Mouse (Mus musculus): ENCODE measurements around the gene Lao1.

Gene Lao1

DNA sequence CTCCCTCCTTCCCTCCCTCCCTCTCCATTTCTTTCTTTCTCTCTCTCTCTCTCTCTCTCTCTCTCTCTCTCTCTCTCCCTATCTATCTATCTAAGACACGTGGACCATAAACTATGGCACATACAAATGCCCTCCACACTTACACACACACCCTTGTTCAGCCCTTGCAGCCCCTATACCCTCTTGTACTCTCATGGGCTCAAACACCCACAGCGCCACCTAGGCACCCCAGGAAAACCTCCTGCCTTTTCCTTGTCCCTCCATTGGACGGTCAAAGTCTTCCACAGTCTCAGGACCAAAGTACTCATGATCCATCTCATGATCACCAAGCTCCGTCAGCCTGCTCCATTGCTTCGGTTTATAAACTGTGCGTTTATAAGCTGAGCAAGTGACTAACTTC, 54.2 kb downstream of the Lao1 start:
- no peak for DNase-seq (ENCODE audit: low spot score)

DNA sequence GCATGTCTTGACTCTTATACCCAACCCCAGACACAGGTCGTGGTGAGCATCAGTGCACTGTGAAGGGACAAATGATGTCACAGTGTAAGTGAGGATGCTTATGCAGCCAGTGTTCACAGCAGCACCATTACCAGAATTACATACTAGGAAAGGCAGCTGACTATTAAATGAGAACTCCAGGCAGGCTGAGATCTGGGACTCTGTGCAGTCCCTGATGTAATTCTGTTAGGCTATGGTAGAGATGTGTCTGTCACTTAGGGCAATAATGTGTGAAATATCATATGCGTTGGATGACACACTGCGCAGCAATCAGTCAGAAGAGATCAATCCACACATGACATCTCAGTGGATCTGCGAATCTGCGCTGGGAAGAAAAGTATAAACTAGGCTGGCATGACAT, 55.7 kb downstream of the Lao1 start:
- DNase-seq (ENCODE audit: low spot score): no peak

All from adipocyte (in vitro differentiated cells).